Mouse (Mus musculus) thymus, adult 2 months (tissue): ENCODE measurements around the gene Mmp2.

Experiments
- CTCF ChIP-seq: fragments of 200-500 bp; IDR thresholded peaks from 2 replicates; pipeline ENCODE4 v1.5.1; 2012; ENCODE audit warnings: mild to moderate bottlenecking, control low read depth, low read length, moderate library complexity, borderline replicate concordance; ENCODE audit not compliant: control insufficient read depth, poor library complexity, insufficient read depth; ENCODE audit errors: extremely low read depth
- POLR2A ChIP-seq: fragments of 200-500 bp; IDR thresholded peaks from 2 replicates; pipeline ENCODE4 v1.6.1; 2012; ENCODE audit warnings: mild to moderate bottlenecking, low read length, control low read depth, moderate library complexity; ENCODE audit not compliant: control insufficient read depth, poor library complexity, insufficient read depth; ENCODE audit errors: extremely low read depth

DNA sequence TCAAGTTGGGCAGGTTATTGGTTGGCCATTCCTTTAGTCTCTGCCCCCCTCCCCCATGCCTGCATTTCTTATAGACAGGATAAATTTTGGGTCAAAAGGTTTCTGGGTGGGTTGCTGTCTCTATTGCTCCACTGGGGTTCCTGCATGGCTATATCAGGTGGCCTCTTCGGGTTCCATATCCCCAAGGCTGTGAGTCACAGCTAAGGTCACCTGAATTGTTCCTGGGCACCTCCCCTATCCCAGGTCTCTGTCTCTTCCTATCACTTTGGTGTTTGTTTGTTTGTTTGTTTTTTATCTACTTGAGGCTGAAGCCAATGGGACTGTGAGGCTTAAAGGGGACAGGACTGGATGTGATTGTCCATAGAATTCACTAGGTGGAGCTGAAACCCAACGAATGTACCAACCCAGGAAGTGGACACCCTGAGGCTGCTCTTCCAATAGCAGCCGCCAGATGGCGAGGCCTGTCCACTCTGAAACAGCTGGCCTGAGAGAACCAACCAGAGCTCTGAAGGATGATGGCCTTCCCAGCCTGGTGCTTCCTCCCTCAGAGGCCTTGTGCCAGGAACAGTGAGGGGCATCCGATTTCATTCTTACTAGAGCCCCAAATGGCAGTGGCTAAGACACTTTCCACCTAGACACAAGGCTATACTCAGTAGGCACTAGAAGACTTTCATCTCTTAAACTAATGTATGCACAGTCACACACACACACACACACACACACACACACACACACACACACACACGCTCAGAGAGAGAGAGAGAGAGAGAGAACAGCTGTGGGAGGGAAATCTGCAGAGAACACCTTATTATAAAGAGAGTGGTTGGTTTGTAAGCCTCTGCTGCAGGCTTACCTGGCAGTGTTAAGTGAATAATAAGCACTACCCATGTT is 8.9 kb upstream of the Mmp2 start:
- TF ChIP-seq CTCF (peak; percentile 57; the same call in 1 of the 2 replicates), POLR2A (no peak)
